Mouse (Mus musculus) MEL (cell line): Measurements from ENCODE around the gene Wdr90. TPM values are rescaled to one million over a fixed set of nuclear protein-coding genes. Genes with fewer than 3 reads are reported as not detected.
A peak's percentile ranks its signal among the peaks of the same experiment; 100 is the strongest.

Experiments used
- DNase-seq: peaks from one replicate; pipeline ENCODE4 v3.0.0; 2011; ENCODE audit warnings: low read depth, low spot score
- H3K27ac ChIP-seq: 2 replicates; pipeline ENCODE4 v1.5.1; 2012; ENCODE audit warnings: low read depth, mild to moderate bottlenecking, control low read depth, low read length, moderate library complexity; ENCODE audit not compliant: control insufficient read depth
- H3K27me3 ChIP-seq, 2 experiments: fragments of 150-350 bp in 1 of 2; sonication (generic) in 1 of 2; 2 replicates each; pipeline ENCODE4 v1.6.1; 2012; ENCODE audit warnings: low read length in 2 of 2, mild to moderate bottlenecking in 2 of 2, improper control_type of control experiment in 1 of 2, moderate library complexity in 1 of 2; ENCODE audit not compliant: insufficient read depth in 2 of 2, control insufficient read depth in 1 of 2
- H3K36me3 ChIP-seq, 2 experiments: 2 replicates each; pipeline ENCODE4 v1.6.1; 2012 to 2014; ENCODE audit warnings: low read length in 2 of 2, improper control_type of control experiment in 1 of 2, inconsistent platforms in 1 of 2, mild to moderate bottlenecking in 1 of 2; ENCODE audit not compliant: insufficient read depth in 2 of 2, control insufficient read depth in 1 of 2
- H3K4me1 ChIP-seq, 2 experiments: fragments of 150-350 bp in 1 of 2; sonication (generic) in 1 of 2; 2 replicates each; pipeline ENCODE4 v1.6.1; 2012; ENCODE audit warnings: low read length in 2 of 2, improper control_type of control experiment in 1 of 2, mild to moderate bottlenecking in 1 of 2; ENCODE audit not compliant: insufficient read depth in 2 of 2, control insufficient read depth in 1 of 2
- H3K4me3 ChIP-seq, 2 experiments: fragments of 150-350 bp in 1 of 2; sonication (generic) in 1 of 2; 2 replicates each; pipeline ENCODE4 v1.5.1; 2012; ENCODE audit warnings: low read depth in 2 of 2, low read length in 2 of 2, mild to moderate bottlenecking in 2 of 2, moderate library complexity in 2 of 2, control low read depth in 1 of 2, improper control_type of control experiment in 1 of 2; ENCODE audit not compliant: control insufficient read depth in 1 of 2, insufficient read depth in 1 of 2
- H3K79me2 ChIP-seq: 2 replicates; pipeline ENCODE4 v1.6.1; 2012; ENCODE audit warnings: mild to moderate bottlenecking, low read length, moderate library complexity; ENCODE audit not compliant: control insufficient read depth, poor library complexity, insufficient read depth
- H3K9ac ChIP-seq: 2 replicates; pipeline ENCODE4 v1.6.1; 2012; ENCODE audit warnings: low read depth, mild to moderate bottlenecking, control low read depth, low read length, moderate library complexity; ENCODE audit not compliant: control insufficient read depth, poor library complexity, severe bottlenecking
- H3K9me3 ChIP-seq: fragments of 150-350 bp; sonication (generic); replicated peaks from 2 replicates; pipeline ENCODE4 v1.6.1; 2012; ENCODE audit warnings: mild to moderate bottlenecking, low read length, improper control_type of control experiment, moderate library complexity; ENCODE audit not compliant: insufficient read depth
- CHD1 ChIP-seq: IDR thresholded peaks from 2 replicates; pipeline ENCODE4 v1.6.1; 2012; ENCODE audit warnings: low read depth, mild to moderate bottlenecking, inconsistent platforms, low read length, improper control_type of control experiment
- CHD2 ChIP-seq: IDR thresholded peaks from 2 replicates; pipeline ENCODE4 v1.6.1; 2011; ENCODE audit warnings: low read length, improper control_type of control experiment
- CTCF ChIP-seq, 3 experiments: IDR thresholded peaks in 2 of 3; conservative IDR thresholded peaks in 1 of 3; 2 replicates each; pipeline ENCODE4 v1.5.1; 2011 to 2012; ENCODE audit warnings: low read length in 3 of 3, low read depth in 2 of 3, mild to moderate bottlenecking in 2 of 3, improper control_type of control experiment in 1 of 3, inconsistent platforms in 1 of 3, mixed read lengths in 1 of 3, moderate library complexity in 1 of 3; ENCODE audit not compliant: control insufficient read depth in 1 of 3, insufficient read depth in 1 of 3, poor library complexity in 1 of 3, severe bottlenecking in 1 of 3
- E2F4 ChIP-seq: IDR thresholded peaks from 2 replicates; pipeline ENCODE4 v1.6.1; 2011; ENCODE audit warnings: low read depth, low read length, improper control_type of control experiment, borderline replicate concordance
- ELF1 ChIP-seq: IDR thresholded peaks from 2 replicates; pipeline ENCODE4 v1.6.1; 2014; ENCODE audit warnings: low read depth, mild to moderate bottlenecking, inconsistent platforms, low read length, improper control_type of control experiment, moderate library complexity
- EP300 ChIP-seq, 2 experiments: IDR thresholded peaks; 2 replicates each; pipeline ENCODE4 v1.6.1; 2011; ENCODE audit warnings: improper control_type of control experiment in 2 of 2, low read length in 2 of 2, low read depth in 1 of 2, mild to moderate bottlenecking in 1 of 2
- ETS1 ChIP-seq: IDR thresholded peaks from 2 replicates; pipeline ENCODE4 v1.6.1; 2012; ENCODE audit warnings: low read depth, mild to moderate bottlenecking, inconsistent platforms, low read length, improper control_type of control experiment, moderate library complexity
- GABPA ChIP-seq: IDR thresholded peaks from 2 replicates; pipeline ENCODE4 v1.6.1; 2012; ENCODE audit warnings: low read depth, mild to moderate bottlenecking, inconsistent platforms, low read length, improper control_type of control experiment, moderate library complexity
- GATA1 ChIP-seq: IDR thresholded peaks from 2 replicates; pipeline ENCODE4 v1.6.1; 2011; ENCODE audit warnings: low read depth, low read length, improper control_type of control experiment
- HCFC1 ChIP-seq: IDR thresholded peaks from 2 replicates; pipeline ENCODE4 v1.6.1; 2012; ENCODE audit warnings: low read depth, mild to moderate bottlenecking, inconsistent platforms, low read length, improper control_type of control experiment, moderate library complexity
- KAT2A ChIP-seq: conservative IDR thresholded peaks from 2 replicates; pipeline ENCODE4 v1.6.1; 2012; ENCODE audit warnings: low read depth, low read length, improper control_type of control experiment, inconsistent platforms
- MAFK ChIP-seq: IDR thresholded peaks from 2 replicates; pipeline ENCODE4 v1.6.1; 2011; ENCODE audit warnings: low read depth, mild to moderate bottlenecking, low read length, improper control_type of control experiment, borderline replicate concordance
- MAX ChIP-seq: IDR thresholded peaks from 2 replicates; pipeline ENCODE4 v1.6.1; 2011; ENCODE audit warnings: low read length, improper control_type of control experiment
- MAZ ChIP-seq: IDR thresholded peaks from 2 replicates; pipeline ENCODE4 v1.6.1; 2012; ENCODE audit warnings: low read depth, mild to moderate bottlenecking, inconsistent platforms, low read length, improper control_type of control experiment
- MEF2A ChIP-seq: IDR thresholded peaks from 2 replicates; pipeline ENCODE4 v1.6.1; 2014; ENCODE audit warnings: low read depth, mild to moderate bottlenecking, inconsistent platforms, low read length, improper control_type of control experiment; ENCODE audit not compliant: poor library complexity, insufficient replicate concordance, severe bottlenecking; ENCODE audit errors: extremely low read depth
- MXI1 ChIP-seq: IDR thresholded peaks from 2 replicates; pipeline ENCODE4 v1.6.1; 2011; ENCODE audit warnings: mild to moderate bottlenecking, low read depth, low read length, improper control_type of control experiment
- MYC ChIP-seq: IDR thresholded peaks from 2 replicates; pipeline ENCODE4 v1.6.1; 2011; ENCODE audit warnings: low read depth, mild to moderate bottlenecking, low read length, improper control_type of control experiment, moderate library complexity
- POLR2A ChIP-seq, 2 experiments: IDR thresholded peaks; 2 replicates each; pipeline ENCODE4 v1.6.1; 2011 to 2012; ENCODE audit warnings: low read length in 2 of 2, mild to moderate bottlenecking in 2 of 2, control low read depth in 1 of 2, improper control_type of control experiment in 1 of 2, low read depth in 1 of 2, moderate library complexity in 1 of 2; ENCODE audit not compliant: control insufficient read depth in 1 of 2, insufficient read depth in 1 of 2, poor library complexity in 1 of 2
- POLR2AphosphoS2 ChIP-seq: IDR thresholded peaks from 2 replicates; pipeline ENCODE4 v1.6.1; 2011; ENCODE audit warnings: low read length, improper control_type of control experiment
- POLR2AphosphoS5 ChIP-seq: IDR thresholded peaks from 2 replicates; pipeline ENCODE4 v1.6.1; 2012; ENCODE audit warnings: low read depth, borderline replicate concordance, mild to moderate bottlenecking, inconsistent platforms, low read length, moderate library complexity, mixed read lengths
- RAD21 ChIP-seq: IDR thresholded peaks from 2 replicates; pipeline ENCODE4 v1.6.1; 2011; ENCODE audit warnings: mild to moderate bottlenecking, low read depth, low read length, improper control_type of control experiment
- RCOR1 ChIP-seq: IDR thresholded peaks from 2 replicates; pipeline ENCODE4 v1.6.1; 2012; ENCODE audit warnings: low read depth, mild to moderate bottlenecking, inconsistent platforms, low read length, improper control_type of control experiment
- SIN3A ChIP-seq: IDR thresholded peaks from 2 replicates; pipeline ENCODE4 v1.6.1; 2012; ENCODE audit warnings: low read length, improper control_type of control experiment, inconsistent platforms
- SMC3 ChIP-seq: IDR thresholded peaks from 2 replicates; pipeline ENCODE4 v1.6.1; 2011; ENCODE audit warnings: low read depth, low read length, improper control_type of control experiment
- TBP ChIP-seq: IDR thresholded peaks from 2 replicates; pipeline ENCODE4 v1.8.0; 2011; ENCODE audit warnings: low read depth, low read length, improper control_type of control experiment
- UBTF ChIP-seq: IDR thresholded peaks from 2 replicates; pipeline ENCODE4 v1.6.1; 2012; ENCODE audit warnings: low read depth, mild to moderate bottlenecking, inconsistent platforms, low read length, improper control_type of control experiment, moderate library complexity, borderline replicate concordance; ENCODE audit not compliant: insufficient read depth
- USF1 ChIP-seq: IDR thresholded peaks from 2 replicates; pipeline ENCODE4 v1.6.1; 2014; ENCODE audit warnings: low read depth, mild to moderate bottlenecking, inconsistent platforms, low read length, improper control_type of control experiment, moderate library complexity
- ZC3H11A ChIP-seq: IDR thresholded peaks from 2 replicates; pipeline ENCODE4 v1.6.1; 2012; ENCODE audit warnings: low read depth, mild to moderate bottlenecking, inconsistent platforms, low read length, improper control_type of control experiment
- ZKSCAN1 ChIP-seq: IDR thresholded peaks from 2 replicates; pipeline ENCODE4 v1.6.1; 2012; ENCODE audit warnings: low read depth, mild to moderate bottlenecking, inconsistent platforms, low read length, improper control_type of control experiment, moderate library complexity
- ZMIZ1 ChIP-seq: IDR thresholded peaks from 2 replicates; pipeline ENCODE4 v1.6.1; 2012; ENCODE audit warnings: low read depth, mild to moderate bottlenecking, inconsistent platforms, low read length, improper control_type of control experiment, moderate library complexity
- ZNF384 ChIP-seq: IDR thresholded peaks from 2 replicates; pipeline ENCODE4 v1.6.1; 2012; ENCODE audit warnings: low read depth, mild to moderate bottlenecking, inconsistent platforms, low read length, improper control_type of control experiment
- polyA plus RNA-seq, 2 experiments: library from polyadenylated mRNA; stranded (reverse) in 1 of 2; unstranded in 1 of 2; fragments of >175 nt in 1 of 2; fragments of >200 nt in 1 of 2; gene quantifications; 2 replicates each; pipeline versions ENCODE4 v1.2.1 to v1.2.4; 2012; ENCODE audit warnings: low replicate concordance in 2 of 2, low read depth in 1 of 2; ENCODE audit not compliant: insufficient read length in 2 of 2, insufficient read depth in 1 of 2, missing spikeins in 1 of 2
- total RNA-seq: library from RNA; depleted of rRNA; stranded (reverse); fragments of 300-350 nt; gene quantifications from 2 replicates; pipeline ENCODE4 v1.2.3, GENCODE M21; 2012

Gene Wdr90
- total and polyA plus RNA-seq, 3 experiments: 23.7 to 44.5 TPM; not detected in 1

- no peak for DNase-seq
- H3K4me3 ChIP-seq: no peak overlapping the region
- H3K27ac ChIP-seq: no peak overlapping the region
- H3K36me3 ChIP-seq: peaks cover 0 to 4% of the 10 kb centered on the region in 2 experiments; a peak in 1 of 4 replicates
- H3K79me2 ChIP-seq: no peaks in the 10 kb centered on the region
- no peaks in the 10 kb centered on the region for H3K27me3 ChIP-seq
- no peak overlapping the region for H3K9ac ChIP-seq
- H3K9me3 ChIP-seq: no peaks in the 10 kb centered on the region
- no peak for TF ChIP-seq ZKSCAN1
- TF ChIP-seq ZMIZ1: no peak
- TF ChIP-seq SMC3: no peak
- no peak for TF ChIP-seq ZNF384
- TF ChIP-seq ZC3H11A: no peak
- TF ChIP-seq MYC: no peak
- TF ChIP-seq SIN3A: no peak
- TF ChIP-seq HCFC1: no peak
- no peak for TF ChIP-seq CHD2
- no peak for TF ChIP-seq CTCF (IDR thresholded peaks at IDR 0.05 in 2 of 3, conservative IDR thresholded peaks at IDR 0.05 in 1 of 3; ENCODE audit: control insufficient read depth in 1 of 3, insufficient read depth in 1 of 3, low read depth in 2 of 3, low read length in 3 of 3, poor library complexity in 1 of 3, severe bottlenecking in 1 of 3)
- TF ChIP-seq CHD1: no peak
- no peak for TF ChIP-seq RCOR1
- no peak for TF ChIP-seq UBTF
- no peak for TF ChIP-seq ETS1
- no peak for TF ChIP-seq MAX
- 0 out of 4 replicates have a peak, but pooled peaks cover 0 to 6% of the 10 kb centered on the region in 2 experiments for H3K4me1 ChIP-seq
These were observed 25.5 kb upstream of the Wdr90 start for GRCm38 (mm10) chr17:25886806-25887205.

- no peaks in the 10 kb centered on the region for H3K9me3 ChIP-seq
- H3K4me3 ChIP-seq: no peak overlapping the region
- H3K9ac ChIP-seq: no peak overlapping the region
- no peak overlapping the region for H3K27ac ChIP-seq
- H3K36me3 ChIP-seq: peaks cover 0 to 4% of the 10 kb centered on the region in 2 experiments; a peak in 1 of 4 replicates
- no peaks in the 10 kb centered on the region for H3K27me3 ChIP-seq
- H3K79me2 ChIP-seq: no peaks in the 10 kb centered on the region
- 0 out of 4 replicates have a peak, but pooled peaks cover 0 to 6% of the 10 kb centered on the region in 2 experiments for H3K4me1 ChIP-seq
- DNase-seq: peak; percentile 62
- TF ChIP-seq CHD1 (no peak), POLR2AphosphoS2 (no peak), EP300 (IDR thresholded peaks at IDR 0.05; ENCODE audit: low read depth in 1 of 2, low read length in 2 of 2) (no peak), MAX (no peak), MAFK (no peak), ELF1 (no peak), E2F4 (no peak), POLR2AphosphoS5 (no peak), RCOR1 (no peak), SMC3 (peak; percentile 24), GABPA (no peak), USF1 (no peak), GATA1 (no peak), CHD2 (no peak), TBP (no peak), RAD21 (peak; percentile 34), CTCF (IDR thresholded peaks at IDR 0.05 in 2 of 3, conservative IDR thresholded peaks at IDR 0.05 in 1 of 3; ENCODE audit: control insufficient read depth in 1 of 3, insufficient read depth in 1 of 3, low read depth in 2 of 3, low read length in 3 of 3, poor library complexity in 1 of 3, severe bottlenecking in 1 of 3) (peak; percentile 47 to 60 (median 59)), MXI1 (no peak), MEF2A (no peak), ZNF384 (no peak), POLR2A (IDR thresholded peaks at IDR 0.05; ENCODE audit: control insufficient read depth in 1 of 2, insufficient read depth in 1 of 2, low read depth in 1 of 2, low read length in 2 of 2, poor library complexity in 1 of 2) (no peak), KAT2A (no peak), HCFC1 (no peak), MYC (no peak), MAZ (no peak)
These were observed 24.3 kb upstream of the Wdr90 start for GRCm38 (mm10) chr17:25885636-25886035.
